Mouse (Mus musculus): ENCODE measurements around the gene Thoc6.

The Thoc6 gene

DNA sequence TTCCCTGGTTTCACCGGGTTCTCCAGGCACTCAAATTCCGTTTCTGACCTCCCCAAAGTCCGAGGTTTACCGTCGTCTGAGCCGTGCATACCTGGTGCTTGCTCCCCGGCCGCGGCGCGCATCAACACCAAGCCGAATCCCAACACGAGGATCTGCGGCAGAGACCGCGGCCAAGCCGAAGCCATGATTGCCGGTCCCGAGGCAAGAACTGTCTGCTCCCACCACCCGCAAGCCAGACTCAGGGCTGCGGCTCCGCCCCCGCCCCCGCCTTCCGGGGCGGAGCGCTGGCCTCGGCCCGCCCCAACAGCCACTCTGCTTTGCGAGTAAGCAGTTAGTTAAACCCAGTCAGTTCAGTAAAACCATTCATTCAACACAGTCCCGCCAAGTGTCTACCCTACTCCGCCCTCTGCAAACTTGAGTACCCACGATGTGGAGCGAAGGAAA is 3.6 kb upstream of the Thoc6 start, which contains the start of gene Tnfrsf12a:
Gene Tnfrsf12a (minus strand): TSS at position 233 of the 444 bp plus-strand sequence.
- DNase-seq (ENCODE audit: low read depth, low spot score), result peak; percentile 95

GRCm38 (mm10) chr17:23676473-23677031 is 2.9 kb upstream of the Thoc6 start:
- no peak for DNase-seq (ENCODE audit: low read depth, low spot score)

GRCm38 (mm10) chr17:23675564-23676281 is 2.0 kb upstream of the Thoc6 start:
- DNase-seq (ENCODE audit: low read depth, low spot score), result peak; percentile 66

GRCm38 (mm10) chr17:23675127-23675526 is 1.4 kb upstream of the Thoc6 start:
- no peak for DNase-seq (ENCODE audit: low read depth, low spot score)

- no peak for DNase-seq (ENCODE audit: low read depth, low spot score)
These were observed 730 bp upstream of the Thoc6 start for GRCm38 (mm10) chr17:23674271-23674952.

GRCm38 (mm10) chr17:23672761-23673160 is 921 bp downstream of the Thoc6 start:
- DNase-seq (ENCODE audit: low read depth, low spot score), result no peak

GRCm38 (mm10) chr17:23671519-23671918 is 2.2 kb downstream of the Thoc6 start:
- no peak for DNase-seq (ENCODE audit: low read depth, low spot score)

GRCm38 (mm10) chr17:23670516-23671074 is 3.1 kb downstream of the Thoc6 start:
- peak; percentile 56 for DNase-seq (ENCODE audit: low read depth, low spot score)

DNA sequence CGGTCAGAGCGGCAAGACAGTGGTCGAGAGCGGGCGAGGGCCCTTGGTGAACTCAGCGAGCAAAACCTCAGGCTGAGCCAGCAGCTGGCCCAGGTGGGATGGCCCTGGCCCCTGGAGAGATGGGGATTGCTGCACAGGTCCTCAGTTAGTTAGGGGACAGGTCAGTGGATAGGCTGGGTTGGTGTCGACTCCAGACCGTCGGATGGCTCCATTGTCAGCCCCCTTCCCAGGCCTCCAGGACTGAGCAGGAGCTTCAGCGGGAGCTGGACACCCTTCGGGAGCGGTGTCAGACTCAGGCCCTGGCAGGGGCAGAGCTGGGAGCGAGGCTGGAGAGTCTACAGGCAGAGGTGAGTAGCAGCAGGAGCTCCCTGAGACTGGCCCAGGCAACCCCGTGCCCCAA is 8.2 kb downstream of the Thoc6 start:
- no peak for DNase-seq (ENCODE audit: low read depth, low spot score)

DNA sequence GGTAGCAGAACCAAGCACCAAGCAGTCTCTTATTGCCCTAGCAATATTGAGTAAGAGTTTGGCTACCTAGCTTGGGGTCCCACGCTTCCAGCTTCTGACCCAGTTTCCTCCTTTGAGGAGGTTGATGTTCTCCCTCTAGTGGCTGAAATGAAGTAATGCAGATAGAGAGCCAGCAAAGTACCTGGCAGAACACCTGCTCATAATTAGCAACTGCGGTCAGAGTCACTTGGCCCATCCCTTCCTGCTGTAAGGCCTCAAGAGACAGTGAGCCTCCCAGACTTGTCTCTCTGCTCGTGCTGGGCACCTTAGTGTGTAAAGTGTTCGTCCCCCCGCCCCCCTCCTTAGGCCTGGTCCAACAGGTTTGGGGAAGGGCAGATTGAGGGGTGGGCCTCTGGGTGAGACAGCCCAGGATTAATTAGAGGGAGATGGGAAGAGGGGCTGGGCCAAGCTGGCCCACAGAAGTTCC is 9.1 kb downstream of the Thoc6 start:
- peak; percentile 74 for DNase-seq (ENCODE audit: low read depth, low spot score)

- DNase-seq (ENCODE audit: low read depth, low spot score), result peak; percentile 85
These were observed 12.2 kb downstream of the Thoc6 start for GRCm38 (mm10) chr17:23661526-23661925.

GRCm38 (mm10) chr17:23660876-23661200 is 12.8 kb downstream of the Thoc6 start:
- no peak for DNase-seq (ENCODE audit: low read depth, low spot score)

GRCm38 (mm10) chr17:23660117-23660875 is 13.4 kb downstream of the Thoc6 start, which contains the start of gene Bicdl2:
Gene Bicdl2, plus strand, starts transcription at chr17:23660506.
- DNase-seq (ENCODE audit: low read depth, low spot score), result peak; percentile 75

- no peak for DNase-seq (ENCODE audit: low read depth, low spot score)
These were observed 15.2 kb downstream of the Thoc6 start for GRCm38 (mm10) chr17:23658450-23658849.

DNA sequence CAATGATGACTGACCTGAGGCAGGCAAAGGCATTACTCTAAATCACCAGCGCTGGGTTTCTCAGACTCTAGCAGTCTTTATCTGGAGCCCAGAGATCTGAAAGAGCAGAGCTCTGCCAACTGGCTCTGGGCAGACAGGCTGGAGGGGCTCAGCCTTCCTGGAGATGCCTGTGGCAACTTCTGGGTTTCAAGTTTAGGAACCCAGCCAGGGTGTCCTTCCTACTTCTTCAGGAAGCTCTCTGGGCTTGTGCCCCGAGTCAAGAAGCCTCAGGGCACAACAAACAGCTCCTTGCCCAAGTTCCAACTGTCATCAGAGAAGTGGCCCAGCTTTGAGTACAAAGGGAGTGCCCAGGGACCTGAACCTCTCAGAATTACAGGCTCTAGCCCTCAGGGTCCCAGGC is 19.3 kb downstream of the Thoc6 start:
- no peak for DNase-seq (ENCODE audit: low read depth, low spot score)

DNA sequence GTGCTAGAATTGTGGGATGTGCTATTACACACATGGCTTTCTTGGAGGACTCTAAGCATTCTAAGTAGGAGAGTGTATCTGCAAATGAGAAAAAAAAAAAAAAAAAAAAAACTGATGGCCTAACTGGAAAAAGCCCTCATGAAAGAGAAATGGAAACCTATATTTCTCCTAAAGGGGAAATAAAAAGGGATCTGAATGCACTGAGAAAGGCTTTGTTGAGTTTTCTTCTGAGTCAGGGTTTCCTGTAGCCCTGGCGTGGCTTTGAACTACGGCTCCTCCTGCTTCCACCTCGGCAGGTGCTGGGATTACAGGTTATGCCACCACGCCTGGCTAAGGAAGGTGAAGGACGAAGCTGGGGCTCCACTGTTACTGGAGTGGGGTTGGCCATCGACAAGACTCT is 19.7 kb downstream of the Thoc6 start:
- DNase-seq (ENCODE audit: low read depth, low spot score), result no peak

DNA sequence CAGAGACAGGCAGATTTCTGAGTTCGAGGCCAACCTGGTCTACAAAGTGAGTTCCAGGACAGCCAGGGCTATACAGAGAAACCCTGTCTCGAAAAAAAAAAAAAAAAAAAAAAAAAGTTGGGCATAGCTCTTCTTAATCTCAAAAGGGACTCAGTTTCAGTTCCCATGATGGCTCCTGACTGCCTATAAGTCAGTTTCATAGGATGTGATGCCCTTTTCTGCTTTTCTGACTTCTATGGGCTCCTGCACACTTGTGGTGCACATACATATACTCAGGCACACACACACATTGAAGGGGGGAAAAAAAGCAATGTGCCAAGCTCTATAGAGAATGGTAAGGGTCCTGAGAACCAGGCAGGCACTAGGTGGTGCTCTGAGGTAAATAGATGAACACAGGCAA is 20.4 kb downstream of the Thoc6 start:
- no peak for DNase-seq (ENCODE audit: low read depth, low spot score)

DNA sequence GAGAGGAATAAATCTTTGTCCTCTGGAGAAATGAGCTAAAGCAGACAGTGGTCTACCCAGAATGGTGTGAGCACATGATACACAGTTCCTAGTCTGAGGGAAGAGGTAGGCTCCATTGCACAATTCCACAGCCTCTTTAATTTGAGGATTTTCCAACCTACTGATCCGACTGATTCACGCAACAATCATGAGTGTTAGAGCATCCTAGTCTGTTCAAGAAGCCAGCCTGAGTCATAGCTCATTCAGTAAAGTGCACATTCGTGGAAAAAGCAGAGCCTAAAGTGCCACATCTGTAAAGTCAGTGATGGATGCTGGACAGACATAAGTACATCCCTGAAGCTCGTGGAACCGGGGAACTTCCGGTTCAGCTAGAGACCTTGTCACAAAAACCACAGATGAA is 22.3 kb downstream of the Thoc6 start:
- no peak for DNase-seq (ENCODE audit: low read depth, low spot score)

GRCm38 (mm10) chr17:23645894-23646293 is 27.8 kb downstream of the Thoc6 start:
- DNase-seq (ENCODE audit: low read depth, low spot score), result no peak

- peak; percentile 50 for DNase-seq (ENCODE audit: low read depth, low spot score)
These were observed 28.8 kb downstream of the Thoc6 start, which contains the start of gene Mmp25 for GRCm38 (mm10) chr17:23644613-23645495. Gene Mmp25, minus strand, starts transcription at chr17:23645277.

- DNase-seq (ENCODE audit: low read depth, low spot score), result no peak
These were observed 42.4 kb downstream of the Thoc6 start for GRCm38 (mm10) chr17:23631241-23631640.

All from ZHBTc4 (cell line).